Mouse (Mus musculus): ENCODE results near the gene Cldn14.
A peak's percentile ranks its signal among the peaks of the same experiment; 100 is the strongest.
"Not testable (repeated sequence)": the region's sequence is repeated elsewhere in the genome, so short reads cannot be mapped to it uniquely, and the experiment has no call there.

The Cldn14 gene

GRCm38 (mm10) chr16:94008737-94009136, at the start of gene Cldn14:
Gene Cldn14, minus strand, starts transcription at chr16:94008837.
- DNase-seq (ENCODE audit: low spot score in 2 of 2) = no peak

- no peak for DNase-seq (ENCODE audit: low spot score in 2 of 2)
Observed at GRCm38 (mm10) chr16:94055576-94055975, 46.9 kb upstream of the Cldn14 start.

- no peak for DNase-seq (ENCODE audit: low spot score in 2 of 2)
Observed at GRCm38 (mm10) chr16:94055176-94055575, 46.5 kb upstream of the Cldn14 start.

- DNase-seq (ENCODE audit: low spot score in 2 of 2) = no peak
Observed at GRCm38 (mm10) chr16:94050368-94050767, 41.7 kb upstream of the Cldn14 start.

GRCm38 (mm10) chr16:94044996-94045395, 36.4 kb upstream of the Cldn14 start:
- no peak for DNase-seq (ENCODE audit: low spot score in 2 of 2)

- DNase-seq (ENCODE audit: low spot score in 2 of 2) = no peak
Observed at GRCm38 (mm10) chr16:94043797-94044196, 35.2 kb upstream of the Cldn14 start.

GRCm38 (mm10) chr16:94041065-94041712, 32.6 kb upstream of the Cldn14 start:
- DNase-seq (ENCODE audit: low spot score in 2 of 2) = no peak

GRCm38 (mm10) chr16:94040485-94040884, 31.8 kb upstream of the Cldn14 start:
- DNase-seq (ENCODE audit: low spot score in 2 of 2) = no peak

- no peak for DNase-seq (ENCODE audit: low spot score in 2 of 2)
Observed at GRCm38 (mm10) chr16:94038986-94039341, 30.3 kb upstream of the Cldn14 start.

- DNase-seq (ENCODE audit: low spot score in 2 of 2) = peak; percentile 30 to 49
Observed at GRCm38 (mm10) chr16:94038272-94038985, 29.8 kb upstream of the Cldn14 start.

GRCm38 (mm10) chr16:94037280-94037679, 28.6 kb upstream of the Cldn14 start:
- DNase-seq (ENCODE audit: low spot score in 2 of 2) = no peak

- DNase-seq (ENCODE audit: low spot score in 2 of 2) = no peak
Observed at GRCm38 (mm10) chr16:94034152-94034551, 25.5 kb upstream of the Cldn14 start.

- DNase-seq (ENCODE audit: low spot score in 2 of 2) = no peak
Observed at GRCm38 (mm10) chr16:94032270-94032669, 23.6 kb upstream of the Cldn14 start.

GRCm38 (mm10) chr16:94023352-94024280, 15.0 kb upstream of the Cldn14 start:
- DNase-seq (ENCODE audit: low spot score in 2 of 2) = no peak

GRCm38 (mm10) chr16:94019725-94020124, 11.1 kb upstream of the Cldn14 start:
- DNase-seq (ENCODE audit: low spot score in 2 of 2) = not testable (repeated sequence)

- no peak for DNase-seq (ENCODE audit: low spot score in 2 of 2)
Observed at GRCm38 (mm10) chr16:94017953-94018352, 9.3 kb upstream of the Cldn14 start.

- no peak for DNase-seq (ENCODE audit: low spot score in 2 of 2)
Observed at GRCm38 (mm10) chr16:94014489-94015096, 6.0 kb upstream of the Cldn14 start.

GRCm38 (mm10) chr16:94013328-94014086, 4.9 kb upstream of the Cldn14 start:
- not testable (repeated sequence) for DNase-seq (ENCODE audit: low spot score in 2 of 2)

GRCm38 (mm10) chr16:94011224-94011623, 2.6 kb upstream of the Cldn14 start:
- DNase-seq (ENCODE audit: low spot score in 2 of 2) = peak; percentile 40 to 43

GRCm38 (mm10) chr16:94010633-94011032, 2.0 kb upstream of the Cldn14 start:
- DNase-seq (ENCODE audit: low spot score in 2 of 2) = peak; percentile 14 to 18

GRCm38 (mm10) chr16:94010156-94010555, 1.5 kb upstream of the Cldn14 start:
- no peak for DNase-seq (ENCODE audit: low spot score in 2 of 2)
